Mouse (Mus musculus): Measurements from ENCODE around the gene Matn1. TPM values are rescaled to one million over a fixed set of nuclear protein-coding genes. Genes with fewer than 3 reads are reported as not detected.

Gene Matn1
- polyA plus RNA-seq, 1 experiment from 2014 or later: 161 TPM

DNA sequence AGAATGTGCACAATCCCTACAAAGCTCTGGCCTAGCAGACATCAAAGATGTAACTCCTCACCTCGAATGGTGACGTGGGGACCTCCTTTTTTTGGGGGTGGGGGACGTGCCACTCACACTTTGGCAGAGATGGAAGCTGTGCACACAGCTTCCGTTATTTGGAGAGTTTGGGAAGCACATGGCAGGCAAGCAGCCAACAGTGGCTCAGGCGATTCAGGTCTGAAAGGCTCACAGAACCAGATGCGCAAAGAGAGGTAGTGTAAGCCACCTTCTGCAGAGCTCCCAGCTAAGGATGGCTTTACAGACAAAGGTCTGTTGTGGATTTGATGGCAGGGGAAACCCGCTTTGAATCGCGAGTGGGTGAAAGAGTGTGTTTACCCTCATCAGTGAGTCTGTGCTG, 45.0 kb downstream of the Matn1 start:
- H3K9me3 ChIP-seq: no peaks in the 10 kb centered on the region
- WGBS: 45% methylated on average over 9 of the region's 9 CpGs
- 0 out of 2 replicates have a peak overlapping the region, but pooled peaks have one; percentile 1 for H3K27ac ChIP-seq
- no peaks in the 10 kb centered on the region for H3K27me3 ChIP-seq
- H3K4me3 ChIP-seq: no peak overlapping the region
- H3K4me1 ChIP-seq: peaks cover 11% of the 10 kb centered on the region
- no peak overlapping the region for H3K4me2 ChIP-seq
- ATAC-seq (ENCODE audit: insufficient number of reproducible peaks, low FRiP score, low TSS enrichment, low read depth): no peak
- H3K36me3 ChIP-seq: no peaks in the 10 kb centered on the region
- no peak overlapping the region for H3K9ac ChIP-seq

DNA sequence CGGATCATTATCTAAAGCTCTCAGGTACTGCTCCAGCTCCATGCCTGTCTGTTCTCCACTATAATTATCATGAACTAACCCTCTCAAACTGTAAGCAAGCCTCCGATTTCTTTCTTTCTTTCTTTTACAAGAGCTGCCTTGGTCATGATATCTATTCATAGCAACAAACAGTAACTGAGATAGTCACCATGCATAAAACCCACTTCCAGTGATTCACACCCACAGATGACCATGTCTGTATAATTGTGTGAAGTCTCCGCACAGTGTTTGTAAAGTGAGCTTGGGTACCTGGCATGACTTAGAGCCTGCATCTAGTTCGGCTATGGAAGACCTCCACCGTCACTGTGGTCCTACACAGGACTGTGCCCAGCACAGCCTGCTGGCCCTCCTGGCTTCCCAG, 46.8 kb downstream of the Matn1 start:
- Histone ChIP-seq H3K4me1 (peaks cover 11% of the 10 kb centered on the region), H3K9ac (no peak overlapping the region), H3K4me2 (no peak overlapping the region), H3K36me3 (no peaks in the 10 kb centered on the region), H3K27ac (no peak overlapping the region), H3K4me3 (no peak overlapping the region), H3K27me3 (no peaks in the 10 kb centered on the region), H3K9me3 (peaks cover 7% of the 10 kb centered on the region)
- ATAC-seq (ENCODE audit: insufficient number of reproducible peaks, low FRiP score, low TSS enrichment, low read depth): no peak
- 95% methylated on average over 5 of the region's 5 CpGs for WGBS

DNA sequence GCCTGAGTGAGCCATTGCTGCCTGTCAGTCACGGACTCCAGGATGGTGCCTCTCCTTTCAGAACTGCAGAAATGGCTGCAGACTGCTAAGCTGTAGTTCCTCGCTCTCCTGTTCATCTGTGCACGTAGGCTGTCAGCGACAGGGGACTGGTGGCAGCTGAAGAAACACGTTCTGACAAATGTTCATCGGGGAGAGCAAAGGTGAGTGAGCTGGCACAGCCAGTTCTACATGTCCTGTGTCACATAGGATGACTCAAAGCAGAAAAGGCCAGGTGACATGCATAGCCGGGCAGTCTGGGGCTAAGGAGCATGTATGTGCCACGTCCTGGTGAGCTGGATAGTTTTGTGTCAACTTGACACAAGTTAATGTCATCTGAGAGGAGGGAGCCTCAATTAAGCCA, 50.4 kb downstream of the Matn1 start:
- Histone ChIP-seq H3K9me3 (peaks cover 7% of the 10 kb centered on the region), H3K4me2 (no peak overlapping the region), H3K36me3 (no peaks in the 10 kb centered on the region), H3K9ac (no peak overlapping the region), H3K27me3 (no peaks in the 10 kb centered on the region), H3K4me1 (0 out of 2 replicates have a peak, but pooled peaks cover 5% of the 10 kb centered on the region), H3K27ac (no peak overlapping the region), H3K4me3 (no peak overlapping the region)
- 83% methylated on average over 8 of the region's 8 CpGs for WGBS
- no peak for ATAC-seq (ENCODE audit: insufficient number of reproducible peaks, low FRiP score, low TSS enrichment, low read depth)

DNA sequence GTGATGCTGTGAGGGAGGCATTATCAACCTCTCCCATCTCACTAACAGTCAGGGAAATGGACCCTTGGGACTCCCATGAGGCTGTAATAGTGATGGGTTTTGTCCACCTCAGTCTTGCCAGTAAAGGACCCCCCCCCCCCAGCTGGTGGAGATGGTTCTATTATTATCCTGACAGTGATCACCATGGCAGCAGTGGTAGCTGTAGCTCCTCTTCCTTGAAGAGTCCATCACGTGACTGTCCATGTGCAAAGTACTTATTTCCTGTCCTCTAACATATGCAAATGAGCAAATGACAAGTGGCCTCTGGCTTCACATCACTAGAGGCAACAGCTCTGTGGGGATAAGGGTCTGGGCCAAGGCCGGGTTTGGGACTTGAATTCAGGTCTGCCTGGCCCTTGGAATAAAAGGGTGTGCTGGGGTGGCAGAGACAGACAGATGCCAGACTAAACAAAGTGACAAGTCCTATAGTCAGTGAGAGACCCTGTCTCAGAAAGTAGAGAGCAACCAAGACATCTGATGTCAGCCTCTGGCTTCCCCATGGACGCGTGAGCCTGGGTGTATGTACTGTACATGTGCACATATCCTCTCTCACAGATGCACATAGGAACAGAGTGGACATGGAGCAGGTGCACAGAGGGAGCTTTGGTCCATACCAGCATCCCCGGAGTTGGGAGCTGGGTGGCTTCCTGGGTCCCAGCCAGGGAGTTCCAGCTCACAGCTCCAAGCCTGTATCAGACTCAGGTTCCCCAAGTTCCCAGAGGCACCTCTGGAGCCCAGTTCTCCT, 55.8 kb downstream of the Matn1 start:
- no peak overlapping the region for H3K4me2 ChIP-seq
- no peaks in the 10 kb centered on the region for H3K27me3 ChIP-seq
- no peak overlapping the region for H3K9ac ChIP-seq
- WGBS: 76% methylated on average over 5 of the region's 5 CpGs
- no peak for ATAC-seq (ENCODE audit: insufficient number of reproducible peaks, low FRiP score, low TSS enrichment, low read depth)
- H3K9me3 ChIP-seq: peaks cover 7% of the 10 kb centered on the region
- no peaks in the 10 kb centered on the region for H3K36me3 ChIP-seq
- no peak overlapping the region for H3K4me3 ChIP-seq
- no peaks in the 10 kb centered on the region for H3K4me1 ChIP-seq
- H3K27ac ChIP-seq: no peak overlapping the region

DNA sequence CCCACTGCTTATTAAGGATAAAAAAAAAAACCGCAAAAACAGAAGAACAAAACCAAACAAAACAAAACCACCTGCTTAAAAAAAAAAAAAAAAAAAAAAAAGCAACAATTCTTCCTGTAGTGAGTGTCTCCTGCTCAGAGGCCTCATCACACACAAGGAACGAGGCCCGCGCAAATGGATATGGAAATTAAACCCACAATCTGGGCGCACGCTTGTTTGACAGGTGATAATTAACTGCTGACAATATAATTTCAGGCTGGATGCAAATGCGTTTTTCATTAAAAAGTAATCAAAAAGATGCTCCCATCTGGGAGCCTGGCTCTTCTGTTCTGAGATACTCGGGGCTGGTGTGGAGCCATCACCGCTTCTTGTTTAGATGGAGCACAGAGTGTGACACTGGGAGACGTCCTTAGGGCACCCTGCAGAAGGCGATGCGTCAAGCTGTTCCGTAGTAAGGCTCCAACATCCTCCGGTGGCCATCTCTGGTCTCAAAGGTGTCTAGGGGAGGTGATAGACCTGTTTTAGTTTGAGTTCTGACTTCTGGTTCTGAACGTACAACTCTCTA, 56.5 kb downstream of the Matn1 start:
- no peaks in the 10 kb centered on the region for H3K36me3 ChIP-seq
- 69% methylated on average over 15 of the region's 15 CpGs for WGBS
- no peak overlapping the region for H3K4me3 ChIP-seq
- no peak overlapping the region for H3K4me2 ChIP-seq
- no peak overlapping the region for H3K27ac ChIP-seq
- no peaks in the 10 kb centered on the region for H3K27me3 ChIP-seq
- ATAC-seq (ENCODE audit: insufficient number of reproducible peaks, low FRiP score, low TSS enrichment, low read depth): no peak
- no peaks in the 10 kb centered on the region for H3K4me1 ChIP-seq
- H3K9ac ChIP-seq: no peak overlapping the region
- H3K9me3 ChIP-seq: peaks cover under 1% of the 10 kb centered on the region; the same call in 1 of the 2 replicates

Other genes starting within 250 kb of the Matn1 start
- 34.9 and 39.4 TPM in 2 replicates for gene Sdc3, start 151.8 kb upstream of the Matn1 start, polyA plus RNA-seq (2015; fragmentation: Nextera tagmentation; extraction: Ambion mirVana)
- 59.7 and 67.1 TPM in 2 replicates for gene Laptm5, start 31.3 kb upstream of the Matn1 start, polyA plus RNA-seq (2015; fragmentation: Nextera tagmentation; extraction: Ambion mirVana)

All from limb, embryonic 15.5 days (tissue).